Mouse (Mus musculus) liver, embryonic 13.5 days (tissue): ENCODE data around the gene Smyd3. TPM values are rescaled to one million over a fixed set of nuclear protein-coding genes. Genes with fewer than 3 reads are reported as not detected.
A peak's percentile ranks its signal among the peaks of the same experiment; 100 is the strongest.

Source experiments
- ATAC-seq: fragments of 200-750 bp; cut with Nextera tagmentation; 2 replicates; pipeline ENCODE4 v1.8.0; 2017; ENCODE audit warnings: low read depth, mild to moderate bottlenecking, moderate number of reproducible peaks, moderate library complexity
- DNase-seq: peaks from one replicate; pipeline ENCODE4 v3.0.0; 2022
- H3K27ac ChIP-seq: fragments of 300-500 bp; sonication (generic); 2 replicates; pipeline ENCODE4 v1.5.1; 2015; ENCODE audit warnings: moderate library complexity, mild to moderate bottlenecking, inconsistent platforms
- H3K27me3 ChIP-seq: fragments of 300-500 bp; sonication (generic); 2 replicates; pipeline ENCODE4 v1.6.1; 2015; ENCODE audit warnings: mild to moderate bottlenecking, inconsistent platforms
- H3K36me3 ChIP-seq: fragments of 300-500 bp; sonication (generic); 2 replicates; pipeline ENCODE4 v1.6.1; 2015; ENCODE audit warnings: mild to moderate bottlenecking, inconsistent platforms
- H3K4me1 ChIP-seq: fragments of 300-500 bp; sonication (generic); replicated peaks from 2 replicates; pipeline ENCODE4 v1.6.1; 2015; ENCODE audit warnings: inconsistent platforms
- H3K4me2 ChIP-seq: fragments of 300-500 bp; sonication (generic); 2 replicates; pipeline ENCODE4 v1.6.1; 2015; ENCODE audit warnings: inconsistent platforms, mild to moderate bottlenecking, moderate library complexity
- H3K4me3 ChIP-seq: fragments of 300-500 bp; sonication (generic); replicated peaks from 2 replicates; pipeline ENCODE4 v1.5.1; 2015; ENCODE audit warnings: mild to moderate bottlenecking, inconsistent platforms
- H3K9ac ChIP-seq: fragments of 300-500 bp; sonication (generic); 2 replicates; pipeline ENCODE4 v1.6.1; 2015; ENCODE audit warnings: mild to moderate bottlenecking, inconsistent platforms
- H3K9me3 ChIP-seq: fragments of 300-500 bp; sonication (generic); replicated peaks from 2 replicates; pipeline ENCODE4 v1.6.1; 2016; ENCODE audit warnings: inconsistent platforms
- WGBS: fragments of 180-500 bp; shearing (Covaris S2); methylation state at CpG from one replicate; pipeline ENCODE4 v1.1.7; 2015; ENCODE audit not compliant: insufficient replicate concordance; 5-methylcytosine and 5-hydroxymethylcytosine counted together
- polyA plus RNA-seq: library from polyadenylated mRNA; unstranded; fragments of >200 nt; fragmentation: Nextera tagmentation; extraction: Ambion mirVana; gene quantifications from 2 replicates; pipeline ENCODE4 v1.2.1, GENCODE M21; 2015

The Smyd3 gene
- polyA plus RNA-seq, 1 experiment from 2014 or later, result 6.6 TPM

DNA sequence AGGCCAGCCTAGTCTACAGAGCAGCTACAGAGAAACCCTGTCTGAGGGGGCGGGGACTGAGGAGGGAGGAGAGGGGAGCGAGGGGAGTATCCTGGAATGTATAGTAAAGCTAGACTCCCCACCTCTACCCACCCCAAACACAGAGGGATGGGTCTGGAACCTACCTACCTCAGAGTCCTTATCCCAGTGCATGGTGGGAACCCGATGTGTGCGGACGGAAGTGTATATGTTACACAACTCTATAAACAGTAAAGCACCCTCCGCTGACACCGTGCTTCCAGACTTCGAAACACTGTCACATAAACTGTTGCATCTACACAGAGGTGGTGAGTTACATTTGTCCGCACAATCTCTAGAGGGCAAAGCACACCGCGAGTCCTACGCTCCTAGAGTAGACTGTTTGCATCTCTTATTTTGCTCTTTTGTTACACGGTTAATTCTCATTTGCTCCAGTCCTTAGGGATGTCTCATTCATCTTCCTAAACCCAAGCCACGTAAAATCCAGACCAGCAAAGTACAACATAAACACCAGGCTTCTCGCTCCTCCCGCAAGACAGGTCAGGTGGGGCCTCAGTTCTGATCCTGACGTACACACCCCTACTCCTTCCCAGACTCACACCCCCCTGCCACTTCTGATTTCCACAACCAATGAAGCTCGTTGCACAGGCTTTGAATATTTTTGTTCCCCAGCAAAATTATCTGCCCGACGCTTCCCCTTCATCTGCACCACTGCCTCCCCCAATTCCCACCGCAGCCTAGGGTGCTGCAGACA, 714 bp downstream of the Smyd3 start:
- Histone ChIP-seq H3K4me1 (peaks cover 22% of the 10 kb centered on the region), H3K4me2 (peak overlapping the region; percentile 100), H3K36me3 (no peaks in the 10 kb centered on the region), H3K27ac (peak overlapping the region; percentile 83), H3K9ac (peak overlapping the region; percentile 87), H3K27me3 (no peaks in the 10 kb centered on the region), H3K9me3 (no peaks in the 10 kb centered on the region), H3K4me3 (peak overlapping the region; percentile 81)
- DNase-seq (peak; percentile 24), ATAC-seq (peak; percentile 67)
- under 1% methylated on average over 21 of the region's 21 CpGs for WGBS

GRCm38 (mm10) chr1:179511895-179512294, 5.9 kb downstream of the Smyd3 start:
- WGBS, result 71% methylated on average over 7 of the region's 7 CpGs
- Histone ChIP-seq H3K27me3 (no peaks in the 10 kb centered on the region), H3K9me3 (no peaks in the 10 kb centered on the region), H3K4me2 (no peak overlapping the region), H3K27ac (no peak overlapping the region), H3K36me3 (no peaks in the 10 kb centered on the region), H3K4me3 (no peak overlapping the region), H3K4me1 (peaks cover 11% of the 10 kb centered on the region), H3K9ac (no peak overlapping the region)
- ATAC-seq, result no peak
- no peak for DNase-seq

GRCm38 (mm10) chr1:179510546-179511340, 7.1 kb downstream of the Smyd3 start:
- WGBS, result 79% methylated on average over 13 of the region's 13 CpGs
- H3K36me3 ChIP-seq, result no peaks in the 10 kb centered on the region

GRCm38 (mm10) chr1:179506530-179507315, 11.1 kb downstream of the Smyd3 start:
- H3K4me1 ChIP-seq, result 0 out of 2 replicates have a peak, but pooled peaks cover 4% of the 10 kb centered on the region
- H3K9me3 ChIP-seq, result no peaks in the 10 kb centered on the region
- no peaks in the 10 kb centered on the region for H3K36me3 ChIP-seq
- H3K27ac ChIP-seq, result no peak overlapping the region
- no peaks in the 10 kb centered on the region for H3K27me3 ChIP-seq
- 57% methylated on average over 9 of the region's 9 CpGs for WGBS
- ATAC-seq (no peak), DNase-seq (no peak)
- H3K4me2 ChIP-seq, result no peak overlapping the region
- no peak overlapping the region for H3K9ac ChIP-seq
- no peak overlapping the region for H3K4me3 ChIP-seq

More at GRCm38 (mm10) chr1:179510546-179511340, 7.1 kb downstream of the Smyd3 start:
- Histone ChIP-seq H3K4me3 (no peak overlapping the region), H3K9me3 (no peaks in the 10 kb centered on the region), H3K27me3 (no peaks in the 10 kb centered on the region), H3K4me1 (peaks cover 4% of the 10 kb centered on the region; the same call in 1 of the 2 replicates), H3K4me2 (no peak overlapping the region), H3K9ac (no peak overlapping the region), H3K27ac (no peak overlapping the region)
- DNase-seq (no peak), ATAC-seq (no peak)

DNA sequence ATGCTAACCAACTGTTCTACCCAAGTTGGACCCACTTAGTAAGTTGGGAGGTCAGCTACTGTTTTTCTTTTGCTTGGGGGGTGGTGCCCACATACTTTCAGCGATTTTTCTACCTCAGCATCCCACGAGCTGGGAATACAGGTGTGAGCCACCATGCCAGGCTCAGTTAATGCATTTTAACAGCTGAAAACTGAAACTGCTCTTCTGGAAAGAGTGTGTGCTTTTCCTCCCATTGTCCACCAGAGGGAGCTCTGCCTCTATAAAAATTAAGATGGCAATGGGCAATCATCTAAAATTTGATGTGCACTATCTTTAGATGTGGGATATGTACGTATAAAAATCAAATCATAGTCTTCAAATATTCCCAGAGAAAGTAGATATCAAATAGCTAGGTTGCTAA, 15.3 kb downstream of the Smyd3 start:
- no peaks in the 10 kb centered on the region for H3K27me3 ChIP-seq
- WGBS, result 8% methylated on average over 3 of the region's 3 CpGs
- no peak overlapping the region for H3K4me2 ChIP-seq
- H3K4me1 ChIP-seq, result no peaks in the 10 kb centered on the region
- ATAC-seq, result no peak
- H3K27ac ChIP-seq, result no peak overlapping the region
- no peak for DNase-seq
- no peaks in the 10 kb centered on the region for H3K9me3 ChIP-seq
- H3K4me3 ChIP-seq, result no peak overlapping the region
- no peak overlapping the region for H3K9ac ChIP-seq
- no peaks in the 10 kb centered on the region for H3K36me3 ChIP-seq

- Histone ChIP-seq H3K4me1 (no peaks in the 10 kb centered on the region), H3K9ac (no peak overlapping the region), H3K9me3 (no peaks in the 10 kb centered on the region), H3K4me2 (no peak overlapping the region), H3K4me3 (no peak overlapping the region), H3K27me3 (no peaks in the 10 kb centered on the region), H3K36me3 (no peaks in the 10 kb centered on the region), H3K27ac (no peak overlapping the region)
- 70% methylated on average over 3 of the region's 3 CpGs for WGBS
- DNase-seq, result no peak
- ATAC-seq, result no peak
These were observed 18.6 kb downstream of the Smyd3 start for GRCm38 (mm10) chr1:179499257-179499656.

- Histone ChIP-seq H3K9ac (no peak overlapping the region), H3K27ac (no peak overlapping the region), H3K4me1 (peaks cover 6% of the 10 kb centered on the region), H3K27me3 (no peaks in the 10 kb centered on the region), H3K4me2 (no peak overlapping the region), H3K36me3 (peaks cover 3% of the 10 kb centered on the region; the same call in 1 of the 2 replicates), H3K9me3 (no peaks in the 10 kb centered on the region), H3K4me3 (no peak overlapping the region)
- WGBS, result 28% methylated on average over 5 of the region's 5 CpGs
- no peak for DNase-seq
- no peak for ATAC-seq
These were observed 24.9 kb downstream of the Smyd3 start for GRCm38 (mm10) chr1:179492908-179493307.

GRCm38 (mm10) chr1:179488520-179488919, 29.3 kb downstream of the Smyd3 start:
- peaks cover 3% of the 10 kb centered on the region; the same call in 1 of the 2 replicates for H3K36me3 ChIP-seq
- H3K9me3 ChIP-seq, result no peaks in the 10 kb centered on the region
- 84% methylated on average over 5 of the region's 5 CpGs for WGBS
- no peak overlapping the region for H3K4me3 ChIP-seq
- DNase-seq (no peak), ATAC-seq (no peak)
- no peak overlapping the region for H3K4me2 ChIP-seq
- no peak overlapping the region for H3K27ac ChIP-seq
- H3K9ac ChIP-seq, result no peak overlapping the region
- peaks cover 6% of the 10 kb centered on the region for H3K4me1 ChIP-seq
- H3K27me3 ChIP-seq, result no peaks in the 10 kb centered on the region

DNA sequence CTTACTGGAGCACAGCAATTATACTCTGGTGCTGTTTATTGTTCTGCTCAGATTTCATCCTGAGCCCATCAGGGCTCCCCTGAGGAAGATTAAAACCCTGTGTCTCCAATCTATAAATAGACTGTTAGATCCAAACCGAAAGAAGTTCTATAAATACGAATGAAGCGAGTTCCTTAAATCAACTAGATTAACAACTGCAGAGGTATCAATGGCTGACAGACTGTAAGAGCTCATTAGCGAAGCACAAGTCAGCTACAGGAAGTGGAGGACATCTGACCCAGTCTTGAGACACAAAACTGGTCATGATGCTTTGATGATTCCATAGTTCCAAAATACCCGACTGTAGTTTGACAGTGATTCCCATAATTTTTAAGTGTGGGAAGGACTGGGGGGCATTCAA, 29.9 kb downstream of the Smyd3 start:
- DNase-seq, result no peak
- Histone ChIP-seq H3K36me3 (peaks cover 3% of the 10 kb centered on the region; the same call in 1 of the 2 replicates), H3K4me3 (no peak overlapping the region), H3K27me3 (no peaks in the 10 kb centered on the region), H3K27ac (no peak overlapping the region), H3K9me3 (no peaks in the 10 kb centered on the region), H3K9ac (no peak overlapping the region), H3K4me1 (peaks cover 2% of the 10 kb centered on the region), H3K4me2 (no peak overlapping the region)
- ATAC-seq, result no peak
- whole genome bisulfite sequencing, result 61% methylated on average over 5 of the region's 5 CpGs

- no peak for ATAC-seq
- peaks cover 3% of the 10 kb centered on the region; the same call in 1 of the 2 replicates for H3K36me3 ChIP-seq
- no peaks in the 10 kb centered on the region for H3K4me1 ChIP-seq
- WGBS, result 78% methylated on average over 2 of the region's 2 CpGs
- H3K4me2 ChIP-seq, result no peak overlapping the region
- H3K9me3 ChIP-seq, result no peaks in the 10 kb centered on the region
- no peaks in the 10 kb centered on the region for H3K27me3 ChIP-seq
- H3K27ac ChIP-seq, result no peak overlapping the region
- H3K9ac ChIP-seq, result no peak overlapping the region
- DNase-seq, result no peak
- H3K4me3 ChIP-seq, result no peak overlapping the region
These were observed 30.6 kb downstream of the Smyd3 start for GRCm38 (mm10) chr1:179487238-179487637.
